Mouse (Mus musculus) embryonic fibroblast, embryonic 13.5 days (primary cell): ENCODE data around the gene Ppp1r14d.

Experiments used
- CTCF ChIP-seq: IDR thresholded peaks from 2 replicates; pipeline ENCODE4 v1.5.1; 2011; ENCODE audit warnings: mild to moderate bottlenecking, control low read depth, low read length, moderate library complexity, borderline replicate concordance; ENCODE audit not compliant: insufficient read depth
- POLR2A ChIP-seq: IDR thresholded peaks from 2 replicates; pipeline ENCODE4 v1.6.1; 2011; ENCODE audit warnings: low read depth, mild to moderate bottlenecking, control low read depth, low read length, moderate library complexity

DNA sequence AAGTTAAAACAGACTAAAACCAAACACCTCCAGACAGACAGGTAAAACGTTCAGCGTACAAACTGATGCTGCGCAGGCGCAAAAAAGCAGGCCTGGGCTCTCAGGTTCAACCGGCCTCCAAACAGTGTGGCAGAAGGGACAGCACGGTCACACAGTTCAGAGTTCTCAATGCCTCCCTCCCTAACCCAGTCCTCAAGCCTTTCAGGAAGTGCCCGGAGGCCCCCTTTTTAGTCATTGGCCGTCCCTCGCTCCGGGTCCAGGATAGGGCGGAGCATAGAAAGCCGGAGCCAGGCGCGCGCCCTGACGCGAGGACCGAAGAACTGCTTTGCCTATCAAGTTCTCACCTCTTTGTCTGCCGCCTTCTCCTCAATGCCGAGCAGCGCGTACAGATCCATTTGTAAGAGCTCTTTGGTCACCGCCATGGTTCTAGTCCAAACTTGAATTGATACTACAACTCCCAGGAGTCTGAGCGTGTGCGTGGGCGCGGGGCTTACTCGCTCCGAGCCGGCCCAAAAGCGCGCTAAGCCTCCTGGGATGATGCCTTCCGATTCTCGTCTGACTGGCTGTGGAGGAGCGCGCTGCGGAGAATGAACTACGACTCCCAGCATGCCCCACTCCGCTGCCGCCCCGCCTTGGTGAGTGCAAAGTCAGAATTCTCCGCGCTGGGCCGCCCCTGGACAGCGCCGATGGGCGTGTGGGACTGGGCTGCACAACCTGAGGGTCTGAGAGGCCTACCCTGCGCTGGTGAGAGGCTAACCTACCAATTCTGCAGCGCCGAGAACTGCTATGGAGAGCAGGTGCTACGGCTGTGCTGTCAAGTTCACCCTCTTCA, 21.1 kb downstream of the Ppp1r14d start, which contains the start of the genes Zfyve19 and Dnajc17:
- TF ChIP-seq POLR2A (peak; percentile 95), CTCF (no peak)
